Mouse (Mus musculus): ENCODE measurements around the gene Ist1. TPM values are rescaled to one million over a fixed set of nuclear protein-coding genes. Genes with fewer than 3 reads are reported as not detected.

Ist1 gene
- total RNA-seq, 2 experiments from 2014 or later = 68.7 to 75.7 TPM

- intact Hi-C loops (cut with DNase I) = loop anchor here (1.0 to 5.0 kb wide), 2 partner anchors 13 to 85 kb away; partner anchors contain the start of genes Dhodh and Zfp821
- no peak for DNase-seq (ENCODE audit: low spot score in 2 of 2)
Measured at GRCm38 (mm10) chr8:109692443-109693145, 466 bp downstream of the Ist1 start.

GRCm38 (mm10) chr8:109691769-109692168, 1.3 kb downstream of the Ist1 start:
- DNase-seq (ENCODE audit: low spot score in 2 of 2) = no peak
- intact Hi-C loops (cut with DNase I) = loop anchor here (5.0 kb wide), 1 partner anchor 84 kb away; the partner anchor contains the start of gene Dhodh

- DNase-seq (ENCODE audit: low spot score in 2 of 2) = no peak
- intact Hi-C loops (cut with DNase I) = no loop called here
Measured at GRCm38 (mm10) chr8:109687248-109687647, 5.8 kb downstream of the Ist1 start.

GRCm38 (mm10) chr8:109682120-109682519, 10.9 kb downstream of the Ist1 start:
- intact Hi-C loops (cut with DNase I) = no loop called here
- DNase-seq (ENCODE audit: low spot score in 2 of 2) = no peak

- no peak for DNase-seq (ENCODE audit: low spot score in 2 of 2)
- intact Hi-C loops (cut with DNase I) = no loop called here
Measured at GRCm38 (mm10) chr8:109681535-109681934, 11.5 kb downstream of the Ist1 start.

GRCm38 (mm10) chr8:109675896-109676643, 17.0 kb downstream of the Ist1 start:
- peak; percentile 41 to 57 for DNase-seq (ENCODE audit: low spot score in 2 of 2)
- intact Hi-C loops (cut with DNase I) = no loop called here

- intact Hi-C loops (cut with DNase I) = no loop called here
- no peak for DNase-seq (ENCODE audit: low spot score in 2 of 2)
Measured at GRCm38 (mm10) chr8:109673596-109673995, 19.5 kb downstream of the Ist1 start.

GRCm38 (mm10) chr8:109672656-109673055, 20.4 kb downstream of the Ist1 start:
- no peak for DNase-seq (ENCODE audit: low spot score in 2 of 2)
- intact Hi-C loops (cut with DNase I) = no loop called here

GRCm38 (mm10) chr8:109666616-109667015, 26.4 kb downstream of the Ist1 start:
- intact Hi-C loops (cut with DNase I) = no loop called here
- DNase-seq (ENCODE audit: low spot score in 2 of 2) = no peak

- intact Hi-C loops (cut with DNase I) = no loop called here
- DNase-seq (ENCODE audit: low spot score in 2 of 2) = no peak
Measured at GRCm38 (mm10) chr8:109662328-109662727, 30.7 kb downstream of the Ist1 start.

GRCm38 (mm10) chr8:109656860-109657259, 36.2 kb downstream of the Ist1 start:
- intact Hi-C loops (cut with DNase I) = no loop called here
- DNase-seq (ENCODE audit: low spot score in 2 of 2) = peak in 1 of 2 experiments; percentile 32

- intact Hi-C loops (cut with DNase I) = no loop called here
Measured at GRCm38 (mm10) chr8:109650801-109651200, 42.3 kb downstream of the Ist1 start.

GRCm38 (mm10) chr8:109648469-109648868, 44.6 kb downstream of the Ist1 start:
- no peak for DNase-seq (ENCODE audit: low spot score in 2 of 2)
- intact Hi-C loops (cut with DNase I) = no loop called here

More at GRCm38 (mm10) chr8:109650801-109651200, 42.3 kb downstream of the Ist1 start:
- DNase-seq (ENCODE audit: low spot score in 2 of 2) = no peak

- intact Hi-C loops (cut with DNase I) = no loop called here
- no peak for DNase-seq (ENCODE audit: low spot score in 2 of 2)
Measured at GRCm38 (mm10) chr8:109647331-109647730, 45.7 kb downstream of the Ist1 start.

- no peak for DNase-seq (ENCODE audit: low spot score in 2 of 2)
- intact Hi-C loops (cut with DNase I) = no loop called here
Measured at GRCm38 (mm10) chr8:109641236-109641635, 51.8 kb downstream of the Ist1 start.

GRCm38 (mm10) chr8:109640410-109640809, 52.6 kb downstream of the Ist1 start:
- intact Hi-C loops (cut with DNase I) = no loop called here

GRCm38 (mm10) chr8:109638851-109639250, 54.2 kb downstream of the Ist1 start:
- intact Hi-C loops (cut with DNase I) = no loop called here
- no peak for DNase-seq (ENCODE audit: low spot score in 2 of 2)

More at GRCm38 (mm10) chr8:109640410-109640809, 52.6 kb downstream of the Ist1 start:
- DNase-seq (ENCODE audit: low spot score in 2 of 2) = no peak

- DNase-seq (ENCODE audit: low spot score in 2 of 2) = no peak
- intact Hi-C loops (cut with DNase I) = no loop called here
Measured at GRCm38 (mm10) chr8:109635146-109635545, 57.9 kb downstream of the Ist1 start.

GRCm38 (mm10) chr8:109632498-109632897, 60.6 kb downstream of the Ist1 start:
- intact Hi-C loops (cut with DNase I) = no loop called here
- DNase-seq (ENCODE audit: low spot score in 2 of 2) = no peak

GRCm38 (mm10) chr8:109628638-109629037, 64.4 kb downstream of the Ist1 start:
- intact Hi-C loops (cut with DNase I) = no loop called here
- peak; percentile 22 to 39 for DNase-seq (ENCODE audit: low spot score in 2 of 2)

Measured in left cerebral cortex, postnatal 36 days (tissue).